Mouse (Mus musculus) 3134 (cell line): ENCODE results near the gene Vmn2r81.
"Not testable (repeated sequence)": the region's sequence is repeated elsewhere in the genome, so short reads cannot be mapped to it uniquely, and the experiment has no call there.

Experiments
- DNase-seq: peaks from one replicate; pipeline ENCODE4 v3.0.0-alpha.2; 2011; ENCODE audit warnings: low spot score; ENCODE audit not compliant: insufficient read length; ENCODE audit errors: extremely low read depth

Gene Vmn2r81

DNA sequence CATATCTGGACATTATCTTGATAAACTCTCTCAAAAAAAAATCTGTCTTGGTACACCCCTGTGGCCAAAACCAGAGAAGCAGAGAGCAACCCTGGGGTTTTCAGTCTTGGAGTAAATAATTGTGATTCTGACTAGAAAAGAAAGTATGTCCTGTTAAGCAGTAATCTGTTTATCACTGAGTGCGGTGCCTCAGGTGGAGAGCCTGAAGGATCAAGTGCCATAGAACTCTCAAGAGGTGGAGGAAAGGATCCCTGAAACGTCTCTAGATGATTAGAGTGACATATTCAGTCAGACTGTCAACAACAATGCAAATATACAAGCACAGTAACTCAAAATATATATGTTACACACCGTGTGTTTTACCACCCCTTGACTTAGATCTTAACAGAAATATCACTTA lies at the start of gene Vmn2r81:
Gene Vmn2r81 (plus strand): TSS at position 301 of the 400 bp plus-strand sequence.
- not testable (repeated sequence) for DNase-seq

DNA sequence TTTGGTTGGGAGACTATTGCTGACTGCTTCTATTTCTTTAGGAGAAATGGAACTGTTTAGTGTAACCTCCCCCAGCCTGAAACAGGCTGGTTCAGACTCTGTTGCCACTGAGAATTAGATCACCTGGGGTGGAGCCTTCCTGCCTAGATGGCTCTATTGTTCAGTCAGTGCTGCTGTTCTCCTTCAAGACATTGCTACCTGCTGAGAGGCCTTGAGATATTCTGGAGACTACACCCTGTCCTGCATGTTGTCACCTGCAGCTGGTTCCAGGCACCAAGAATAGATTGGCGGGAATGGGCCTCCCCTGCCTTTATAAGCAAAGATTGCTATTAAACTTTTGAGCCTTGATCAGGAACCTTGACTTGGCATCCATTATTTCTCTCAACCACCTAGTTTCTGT lies 47.5 kb upstream of the Vmn2r81 start:
- not testable (repeated sequence) for DNase-seq

- no peak for DNase-seq
Observed at GRCm38 (mm10) chr10:79220432-79220831, 27.1 kb upstream of the Vmn2r81 start.

DNA sequence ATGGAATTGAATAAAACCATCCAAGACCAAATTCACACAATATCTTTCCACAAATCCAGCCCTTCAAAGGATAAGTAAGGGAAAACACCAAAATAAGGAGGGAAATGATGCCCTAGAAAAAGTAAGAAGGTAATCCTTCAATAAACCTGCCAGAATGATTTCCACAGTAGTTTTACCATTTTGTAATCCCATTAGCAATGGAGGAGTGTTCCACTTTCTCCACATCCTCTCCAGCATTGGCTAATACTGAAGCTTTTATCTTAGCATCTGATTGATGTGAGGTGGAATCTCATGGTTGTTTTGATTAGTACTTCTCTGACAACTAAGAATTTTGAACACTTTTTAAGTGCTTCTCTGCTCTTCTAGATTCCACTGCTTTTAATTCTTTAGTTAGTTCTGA lies 25.9 kb upstream of the Vmn2r81 start:
- no peak for DNase-seq

DNA sequence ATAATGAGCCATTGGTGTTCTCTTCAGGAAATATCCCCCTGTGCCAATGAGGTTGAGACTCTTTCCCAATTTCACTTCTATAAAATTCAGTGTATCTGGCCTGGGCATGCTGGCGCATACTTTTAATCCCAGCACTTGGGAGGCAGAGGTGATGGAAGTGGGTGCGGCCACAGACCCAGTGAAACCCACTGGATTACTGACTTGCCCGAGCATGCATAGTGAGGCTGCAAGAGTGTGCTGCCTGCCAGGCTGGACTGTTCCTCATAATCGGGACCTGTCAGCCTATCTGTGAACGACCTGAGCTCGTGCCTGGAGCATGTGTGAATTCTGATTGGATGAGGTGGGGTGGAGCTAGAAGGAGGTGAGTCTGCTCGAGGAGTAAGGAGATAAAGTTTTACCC lies 25.3 kb upstream of the Vmn2r81 start:
- DNase-seq, result no peak

- DNase-seq, result not testable (repeated sequence)
Observed at GRCm38 (mm10) chr10:79322033-79322736, 74.7 kb downstream of the Vmn2r81 start.

GRCm38 (mm10) chr10:79322737-79323086 lies 75.2 kb downstream of the Vmn2r81 start:
- DNase-seq, result no peak
